Mouse (Mus musculus): ENCODE measurements around the gene Trex2. TPM values are rescaled to one million over a fixed set of nuclear protein-coding genes. Genes with fewer than 3 reads are reported as not detected.

Gene Trex2
- polyA plus RNA-seq, 1 experiment from 2014 or later, result not detected

DNA sequence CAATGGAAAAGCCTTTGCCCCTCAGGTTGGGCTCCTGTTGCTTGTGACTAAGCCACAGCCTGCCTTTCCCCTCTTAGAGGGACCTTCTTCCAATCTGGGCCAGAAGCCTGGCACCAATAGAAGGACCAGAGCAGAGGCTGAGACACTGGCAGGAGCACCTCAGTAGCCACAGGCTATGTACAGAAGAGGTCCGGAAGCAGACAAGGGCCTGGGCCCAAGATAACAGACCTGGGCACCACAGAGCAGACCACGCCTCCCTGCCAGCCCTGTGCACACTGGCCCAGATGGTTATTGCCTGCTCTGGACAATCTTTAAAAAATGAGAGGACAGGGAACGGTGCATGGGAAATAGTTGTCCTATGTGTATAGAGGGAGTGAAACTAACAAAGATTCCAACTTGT lies 36.6 kb upstream of the Trex2 start:
- H3K27me3 ChIP-seq, result peaks cover 13% of the 10 kb centered on the region
- H3K9me3 ChIP-seq, result no peaks in the 10 kb centered on the region
- H3K4me3 ChIP-seq (replicated peaks), result no peak overlapping the region
- H3K36me3 ChIP-seq, result no peaks in the 10 kb centered on the region
- 92% methylated on average over 3 of the region's 3 CpGs for WGBS
- H3K9ac ChIP-seq (replicated peaks), result no peak overlapping the region
- no peak for ATAC-seq (ENCODE audit: insufficient number of reproducible peaks, insufficient read depth, low FRiP score, low TSS enrichment, low read depth)
- no peak overlapping the region for H3K4me2 ChIP-seq
- H3K27ac ChIP-seq, result no peak overlapping the region
- H3K4me1 ChIP-seq (replicated peaks), result peaks cover 32% of the 10 kb centered on the region

DNA sequence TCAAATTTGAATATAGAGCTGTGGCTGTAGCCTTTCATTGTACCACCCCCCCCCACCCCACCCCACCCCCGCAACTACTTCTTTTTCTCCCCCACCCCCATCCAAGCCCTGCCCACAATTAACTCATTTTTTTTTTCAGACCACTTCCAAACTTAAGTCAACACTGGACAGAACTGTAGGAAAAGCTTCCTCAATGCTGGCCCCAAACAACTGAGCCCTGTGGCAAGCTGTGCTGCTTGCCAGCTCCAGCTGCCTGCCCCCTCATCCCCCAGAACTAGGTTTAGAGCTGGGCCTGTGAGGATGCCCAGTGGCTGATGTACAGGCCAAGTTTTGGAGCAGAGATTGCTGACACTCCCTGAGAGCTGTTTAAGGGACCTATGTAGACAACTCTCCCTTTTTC lies 33.6 kb upstream of the Trex2 start:
- H3K4me3 ChIP-seq (replicated peaks), result no peak overlapping the region
- H3K27me3 ChIP-seq, result peaks cover 10% of the 10 kb centered on the region
- no peak overlapping the region for H3K9ac ChIP-seq (replicated peaks)
- no peaks in the 10 kb centered on the region for H3K36me3 ChIP-seq
- WGBS, result 63% methylated on average over 1 of the region's 1 CpGs
- no peak overlapping the region for H3K4me2 ChIP-seq
- H3K4me1 ChIP-seq (replicated peaks), result peaks cover 31% of the 10 kb centered on the region
- ATAC-seq (ENCODE audit: insufficient number of reproducible peaks, insufficient read depth, low FRiP score, low TSS enrichment, low read depth), result no peak
- no peaks in the 10 kb centered on the region for H3K9me3 ChIP-seq
- peak overlapping the region; percentile 88 for H3K27ac ChIP-seq

DNA sequence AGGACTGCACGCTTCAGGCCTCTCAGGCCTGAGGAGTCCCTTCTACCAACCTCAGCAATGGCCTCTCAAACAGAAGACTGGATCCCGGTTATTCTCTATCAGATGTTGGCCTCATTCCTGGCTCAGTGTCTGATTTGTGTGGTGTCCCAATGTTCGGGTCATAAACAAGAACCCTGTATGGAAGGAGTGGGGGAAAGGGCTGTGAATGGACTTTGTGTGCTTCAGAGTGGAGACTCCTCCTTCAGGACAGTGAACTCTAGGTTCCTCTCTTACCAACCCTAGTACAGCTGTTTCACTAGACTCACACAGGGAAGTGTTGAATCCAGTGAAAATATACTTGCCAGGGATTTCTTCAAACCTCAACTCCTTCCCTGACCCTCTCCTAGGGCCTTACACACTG lies 33.2 kb upstream of the Trex2 start:
- Histone ChIP-seq H3K27me3 (peaks cover 10% of the 10 kb centered on the region), H3K9me3 (no peaks in the 10 kb centered on the region), H3K27ac (peak overlapping the region; percentile 88), H3K4me3 (replicated peaks) (no peak overlapping the region), H3K4me2 (no peak overlapping the region), H3K9ac (replicated peaks) (no peak overlapping the region), H3K36me3 (no peaks in the 10 kb centered on the region), H3K4me1 (replicated peaks) (peaks cover 31% of the 10 kb centered on the region)
- no peak for ATAC-seq (ENCODE audit: insufficient number of reproducible peaks, insufficient read depth, low FRiP score, low TSS enrichment, low read depth)
- WGBS, result 66% methylated on average over 3 of the region's 3 CpGs

DNA sequence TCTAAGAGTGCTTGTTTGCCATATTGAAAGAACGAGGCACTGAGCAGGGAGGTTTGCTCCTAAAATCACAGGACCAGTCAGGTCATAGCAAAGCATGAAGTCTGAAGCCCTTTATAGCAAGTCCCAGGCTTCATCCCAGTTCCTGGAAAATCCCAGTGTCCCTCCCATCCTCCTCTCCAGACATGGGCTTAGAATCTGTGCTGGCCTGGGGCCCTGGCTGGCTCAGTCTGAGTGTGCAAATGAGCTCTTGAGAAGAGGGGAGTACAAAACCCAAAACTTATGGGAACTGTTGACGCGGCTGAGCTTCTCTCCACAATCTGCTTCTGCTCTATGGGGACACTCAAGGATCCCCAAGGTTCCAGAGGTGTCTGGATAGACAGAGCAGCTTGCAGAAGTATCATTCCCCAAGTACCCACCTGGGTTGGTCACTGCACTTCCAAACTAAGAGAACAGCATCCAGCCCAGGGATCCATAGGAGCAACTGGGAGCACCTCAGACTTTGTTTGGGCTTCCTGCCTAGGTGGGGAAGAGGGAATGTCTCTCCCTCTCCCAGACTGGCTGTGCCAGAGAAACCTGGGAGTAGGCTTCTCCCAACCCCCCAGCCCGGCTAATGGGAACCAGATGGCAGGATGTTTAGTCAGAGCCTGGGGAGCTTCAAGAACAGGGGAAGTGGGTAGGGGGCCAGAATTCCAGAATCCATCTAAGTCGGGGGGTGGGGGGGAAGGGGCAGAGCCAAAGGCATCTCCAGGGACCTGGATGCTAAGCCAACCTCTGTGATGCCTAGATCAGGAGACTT lies 32.5 kb upstream of the Trex2 start:
- peak overlapping the region; percentile 88 for H3K27ac ChIP-seq
- H3K4me1 ChIP-seq (replicated peaks), result peaks cover 31% of the 10 kb centered on the region
- no peak overlapping the region for H3K4me3 ChIP-seq (replicated peaks)
- no peaks in the 10 kb centered on the region for H3K36me3 ChIP-seq
- 49% methylated on average over 5 of the region's 5 CpGs for WGBS
- H3K9ac ChIP-seq (replicated peaks), result no peak overlapping the region
- peaks cover 10% of the 10 kb centered on the region for H3K27me3 ChIP-seq
- H3K4me2 ChIP-seq, result peak overlapping the region; percentile 6; the same call in 1 of the 2 replicates
- ATAC-seq (ENCODE audit: insufficient number of reproducible peaks, insufficient read depth, low FRiP score, low TSS enrichment, low read depth), result 0 out of 2 replicates have a peak, but pooled peaks have one; percentile 63
- no peaks in the 10 kb centered on the region for H3K9me3 ChIP-seq

DNA sequence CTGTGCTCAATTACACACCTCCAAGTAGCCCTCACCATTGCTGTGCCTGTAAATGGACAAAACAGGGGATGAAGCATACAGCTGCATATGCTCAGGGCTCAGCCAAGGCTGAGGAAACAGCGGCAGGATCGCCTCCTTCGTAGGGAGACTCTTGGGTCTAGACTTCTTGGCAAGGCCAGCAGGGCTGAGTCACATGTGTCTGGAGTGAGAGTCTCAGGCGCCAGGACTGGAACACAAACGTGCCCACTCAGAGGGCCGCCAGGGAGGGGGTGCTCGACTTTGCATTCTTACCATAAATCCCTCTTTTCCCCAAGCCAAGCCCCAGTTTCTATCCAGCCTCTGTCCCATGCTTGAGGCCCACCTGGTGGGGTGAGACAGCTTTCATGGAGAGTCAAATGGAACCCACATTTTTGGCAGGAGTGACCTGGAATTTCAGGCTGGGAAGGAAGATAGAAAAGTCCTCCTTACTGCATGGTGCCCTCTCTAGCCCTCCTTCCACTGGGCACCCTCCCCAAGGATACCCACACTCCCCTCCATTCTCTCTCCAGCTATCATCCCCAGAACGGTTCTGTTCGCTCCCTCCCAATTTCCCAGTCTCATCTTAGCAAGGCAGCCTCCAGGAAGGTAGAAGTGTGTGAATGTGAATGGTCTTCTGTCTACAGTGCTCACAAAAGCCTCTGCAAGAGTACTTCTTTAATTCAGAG lies 30.5 kb upstream of the Trex2 start:
- no peak overlapping the region for H3K4me3 ChIP-seq (replicated peaks)
- ATAC-seq (ENCODE audit: insufficient number of reproducible peaks, insufficient read depth, low FRiP score, low TSS enrichment, low read depth), result no peak
- no peaks in the 10 kb centered on the region for H3K36me3 ChIP-seq
- no peaks in the 10 kb centered on the region for H3K9me3 ChIP-seq
- H3K27me3 ChIP-seq, result peaks cover 10% of the 10 kb centered on the region
- WGBS, result 66% methylated on average over 9 of the region's 9 CpGs
- no peak overlapping the region for H3K9ac ChIP-seq (replicated peaks)
- H3K4me1 ChIP-seq (replicated peaks), result peaks cover 31% of the 10 kb centered on the region
- H3K27ac ChIP-seq, result peak overlapping the region; percentile 88
- no peak overlapping the region for H3K4me2 ChIP-seq

DNA sequence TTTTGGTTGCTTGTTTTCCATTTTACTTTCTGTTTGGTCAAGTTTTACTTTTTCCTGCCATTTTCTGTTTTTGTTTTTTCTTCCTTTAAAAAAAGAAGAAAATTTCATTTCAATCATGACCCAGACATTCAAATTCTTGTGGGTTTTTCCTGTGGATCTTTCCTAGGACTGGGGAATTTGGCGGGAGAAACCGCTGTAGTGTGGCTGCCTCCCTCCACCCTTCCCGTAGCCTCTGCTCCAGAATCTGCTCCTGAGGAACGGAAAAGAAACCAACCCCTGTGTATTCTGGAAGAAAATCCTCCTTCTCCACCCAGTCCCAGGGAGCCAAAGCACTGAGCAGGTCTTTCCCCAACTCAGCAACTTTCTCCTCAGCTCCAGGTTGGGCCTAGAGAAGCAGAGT lies 25.6 kb upstream of the Trex2 start:
- Histone ChIP-seq H3K4me3 (replicated peaks) (no peak overlapping the region), H3K4me1 (replicated peaks) (0 out of 2 replicates have a peak, but pooled peaks cover 7% of the 10 kb centered on the region), H3K27me3 (no peaks in the 10 kb centered on the region; the same call in none of the 2 replicates), H3K4me2 (no peak overlapping the region), H3K9me3 (no peaks in the 10 kb centered on the region), H3K27ac (no peak overlapping the region), H3K9ac (replicated peaks) (no peak overlapping the region), H3K36me3 (no peaks in the 10 kb centered on the region)
- ATAC-seq (ENCODE audit: insufficient number of reproducible peaks, insufficient read depth, low FRiP score, low TSS enrichment, low read depth), result no peak
- 80% methylated on average over 4 of the region's 4 CpGs for WGBS

DNA sequence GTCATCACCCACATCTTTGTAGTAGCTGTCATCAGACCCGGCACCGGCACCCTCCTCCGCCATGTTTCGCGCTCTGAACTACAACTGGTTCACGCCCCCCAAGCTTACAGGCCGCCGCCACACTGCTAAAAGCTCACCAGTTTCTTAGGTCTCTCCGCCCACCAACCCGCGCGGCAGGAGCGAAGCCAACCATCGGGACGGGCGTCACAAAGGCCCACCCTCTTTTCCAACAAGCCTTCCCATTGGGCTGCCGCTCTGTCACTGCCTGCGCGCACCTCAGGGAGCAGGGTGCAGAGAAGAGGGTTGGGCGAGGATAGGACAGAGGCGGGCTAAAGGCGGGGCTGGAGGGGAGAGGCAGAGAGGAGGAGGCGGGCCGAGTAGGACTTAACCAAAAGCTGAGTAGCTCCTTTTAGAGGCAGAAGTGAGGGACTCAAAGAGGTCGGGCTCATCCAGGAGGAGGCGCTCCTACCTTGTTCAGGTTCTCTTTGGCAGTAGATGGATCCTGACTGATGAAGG lies 23.8 kb upstream of the Trex2 start, which contains the start of gene Haus7:
Gene Haus7, minus strand, starts transcription at position 168 of the 516 bp plus-strand sequence.
- WGBS, result 29% methylated on average over 26 of the region's 26 CpGs
- Histone ChIP-seq H3K4me3 (replicated peaks) (peak within 1 kb of the TSS; percentile 55), H3K4me2 (peak within 1 kb of the TSS; percentile 63), H3K36me3 (no peaks in the 10 kb centered on the region), H3K4me1 (replicated peaks) (0 out of 2 replicates have a peak, but pooled peaks cover 5% of the 10 kb centered on the region), H3K27ac (no peak within 1 kb of the TSS), H3K9ac (replicated peaks) (peak within 1 kb of the TSS; percentile 51), H3K27me3 (no peaks in the 10 kb centered on the region; the same call in 1 of the 2 replicates), H3K9me3 (no peaks in the 10 kb centered on the region)
- ATAC-seq (ENCODE audit: insufficient number of reproducible peaks, insufficient read depth, low FRiP score, low TSS enrichment, low read depth), result peak; percentile 100

DNA sequence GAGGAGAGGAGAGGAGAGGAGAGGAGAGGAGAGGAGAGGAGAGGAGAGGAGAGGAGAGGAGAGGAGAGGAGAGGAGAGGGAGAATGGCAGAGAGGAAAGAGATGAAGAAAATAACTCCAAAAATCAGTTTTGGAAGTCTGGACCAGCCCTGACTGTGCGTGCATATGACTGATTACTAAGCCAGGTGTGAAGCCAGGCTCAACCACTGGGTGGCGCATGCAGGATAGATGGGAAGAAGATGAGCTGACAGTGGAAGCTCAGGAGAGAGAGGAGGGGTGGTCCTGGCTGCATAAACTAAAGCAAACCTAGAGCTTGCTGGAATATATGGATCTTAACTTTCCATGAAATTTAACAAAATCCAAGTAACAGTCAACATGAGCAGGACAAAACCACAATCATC lies 16.8 kb upstream of the Trex2 start:
- Histone ChIP-seq H3K4me3 (replicated peaks) (no peak overlapping the region), H3K9ac (replicated peaks) (no peak overlapping the region), H3K27me3 (peaks cover 15% of the 10 kb centered on the region; the same call in 1 of the 2 replicates), H3K36me3 (peaks cover 8% of the 10 kb centered on the region; the same call in 1 of the 2 replicates), H3K9me3 (no peaks in the 10 kb centered on the region), H3K4me2 (no peak overlapping the region), H3K27ac (no peak overlapping the region), H3K4me1 (replicated peaks) (no peaks in the 10 kb centered on the region)
- WGBS, result 31% methylated on average over 2 of the region's 2 CpGs
- no peak for ATAC-seq (ENCODE audit: insufficient number of reproducible peaks, insufficient read depth, low FRiP score, low TSS enrichment, low read depth)

DNA sequence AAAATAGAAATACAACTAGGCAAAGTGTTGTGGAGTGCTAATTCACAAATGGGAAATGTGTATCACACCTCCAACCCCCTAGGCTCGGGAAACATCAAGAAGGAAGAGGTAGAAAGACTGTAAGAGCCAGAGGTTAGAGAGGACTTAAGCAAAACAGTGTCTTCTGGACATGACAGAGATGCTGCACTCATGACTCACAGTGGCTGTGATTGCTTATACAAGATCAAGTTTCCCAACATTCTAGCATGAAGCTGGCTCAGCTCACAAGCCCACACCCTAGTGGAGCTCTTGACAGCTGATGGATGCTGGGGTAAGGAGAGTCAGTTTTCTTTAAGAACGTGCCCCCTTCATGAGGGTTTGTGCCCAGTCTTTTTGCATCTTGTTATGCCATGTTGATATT lies 6.3 kb upstream of the Trex2 start:
- no peak for ATAC-seq (ENCODE audit: insufficient number of reproducible peaks, insufficient read depth, low FRiP score, low TSS enrichment, low read depth)
- Histone ChIP-seq H3K27me3 (peaks cover 9% of the 10 kb centered on the region; the same call in 1 of the 2 replicates), H3K4me2 (no peak overlapping the region), H3K4me1 (replicated peaks) (no peaks in the 10 kb centered on the region), H3K9me3 (no peaks in the 10 kb centered on the region), H3K27ac (no peak overlapping the region), H3K9ac (replicated peaks) (no peak overlapping the region), H3K4me3 (replicated peaks) (no peak overlapping the region), H3K36me3 (peaks cover 17% of the 10 kb centered on the region)
- 65% methylated on average over 2 of the region's 2 CpGs for WGBS

DNA sequence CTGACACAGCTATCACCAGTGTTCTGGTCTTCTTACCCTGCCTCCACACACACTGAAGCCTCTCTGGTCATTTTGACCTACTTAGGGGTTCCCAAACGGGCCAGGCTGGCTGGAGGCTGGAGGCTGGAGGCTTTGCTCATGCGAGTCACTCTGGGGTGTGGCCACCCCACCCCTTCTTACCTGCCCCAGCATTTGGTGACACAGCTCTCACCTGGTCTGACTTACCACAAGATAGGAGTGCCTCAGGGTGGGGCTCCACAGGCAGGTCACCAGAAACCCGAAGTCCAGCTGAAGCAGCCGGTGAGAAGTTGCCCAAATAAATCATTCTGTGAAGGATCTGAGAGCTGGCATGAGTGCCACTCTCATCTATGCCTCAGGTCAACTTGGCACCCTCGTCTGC lies 2.3 kb downstream of the Trex2 start:
- H3K9ac ChIP-seq (replicated peaks), result no peak overlapping the region
- peaks cover 6% of the 10 kb centered on the region for H3K36me3 ChIP-seq
- H3K27ac ChIP-seq, result no peak overlapping the region
- 76% methylated on average over 5 of the region's 5 CpGs for WGBS
- ATAC-seq (ENCODE audit: insufficient number of reproducible peaks, insufficient read depth, low FRiP score, low TSS enrichment, low read depth), result no peak
- no peak overlapping the region for H3K4me2 ChIP-seq
- H3K4me3 ChIP-seq (replicated peaks), result no peak overlapping the region
- peaks cover 16% of the 10 kb centered on the region for H3K27me3 ChIP-seq
- H3K9me3 ChIP-seq, result no peaks in the 10 kb centered on the region
- H3K4me1 ChIP-seq (replicated peaks), result no peaks in the 10 kb centered on the region

DNA sequence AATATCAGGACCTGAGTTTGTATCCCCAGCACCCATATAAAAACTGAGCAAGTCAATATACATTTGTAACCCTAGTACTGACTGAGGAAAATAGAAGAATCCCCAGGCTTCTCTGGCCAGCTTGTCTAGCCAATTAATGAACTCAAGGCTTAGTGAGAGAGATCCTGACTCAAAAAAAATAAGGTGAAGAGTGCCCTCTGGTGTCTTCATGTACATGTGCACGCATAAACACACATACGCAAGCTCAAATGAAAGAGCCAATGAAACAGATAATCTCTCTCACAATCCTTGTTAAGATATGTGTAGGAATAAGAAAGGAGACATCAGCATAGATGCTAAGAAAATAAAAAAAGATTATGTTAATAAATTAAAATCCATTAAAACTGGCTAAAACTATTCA lies 5.1 kb downstream of the Trex2 start:
- no peaks in the 10 kb centered on the region for H3K9me3 ChIP-seq
- H3K36me3 ChIP-seq, result no peaks in the 10 kb centered on the region
- no peak for ATAC-seq (ENCODE audit: insufficient number of reproducible peaks, insufficient read depth, low FRiP score, low TSS enrichment, low read depth)
- H3K4me3 ChIP-seq (replicated peaks), result no peak overlapping the region
- no peaks in the 10 kb centered on the region for H3K4me1 ChIP-seq (replicated peaks)
- H3K27me3 ChIP-seq, result peaks cover 11% of the 10 kb centered on the region
- H3K4me2 ChIP-seq, result no peak overlapping the region
- 79% methylated on average over 2 of the region's 2 CpGs for WGBS
- no peak overlapping the region for H3K27ac ChIP-seq
- H3K9ac ChIP-seq (replicated peaks), result no peak overlapping the region

All from limb, embryonic 12.5 days (tissue).